ENCODE assay signal across 25 mouse cellular contexts in genomic region chr5:6329611-6330010, GRCm38 (mm10).
DNase-seq lines count a peak whose midpoint lies in the region; ATAC-seq lines count a peak whose summit lies in the region.
"Had no signal": no experiment of that assay in that cellular context is flagged by ENCODE, and none has a peak within 500 bp of the region (broad histone marks: within the 10 kb centered on the region; RNA-seq: fewer than 3 reads in every experiment).

No protein-coding gene starts in this region.

- intact Hi-C loops in gastrocnemius, postnatal 14 days (cut with DNase I; ENCODE audit: low total_unique reads), result no loop called here

- ATAC-seq in neural tube, embryonic 15.5 days (ENCODE audit: low FRiP score), result no peak
- ATAC-seq: activated CD4-positive, CD25-positive, alpha-beta regulatory T cell, adult 4 months; forebrain, embryonic 13.5 days; forebrain, embryonic 16.5 days; hindbrain, embryonic 16.5 days; intestine, embryonic 15.5 days; Patski had no signal

- peak; percentile 10 for DNase-seq in embryo, embryonic 10 days (ENCODE audit: low spot score)
- no peak for DNase-seq in embryo, embryonic 11 days
- DNase-seq in R1 (ENCODE audit: low read depth, low spot score), result peak; percentile 82
- DNase-seq in embryo, embryonic 9.5 days (ENCODE audit: extremely low spot score), result peak; percentile 7
- DNase-seq in frontal cortex, postnatal 10 days (ENCODE audit: low spot score in 2 of 2), result no peak
- no peak for DNase-seq in gastrocnemius, postnatal 14 days
- DNase-seq: adrenal gland, adult 8-10 months; adrenal gland, postnatal 25 days; cerebellum, adult 11-12 months; cerebellum, adult 8-10 months; cerebellum, postnatal 10 days; cerebellum, postnatal 36 days; gastrocnemius, postnatal 10 days; heart, adult 11 months; kidney, adult 11 months had no signal

- H3K4me2 ChIP-seq in neural tube, embryonic 15.5 days, result no peak overlapping the region
- H3K4me2 ChIP-seq: forebrain, embryonic 13.5 days; heart, embryonic 11.5 days; hindbrain, embryonic 13.5 days; intestine, embryonic 15.5 days had no signal

- H3K4me3 ChIP-seq in neural tube, embryonic 15.5 days (replicated peaks), result no peak overlapping the region
- H3K4me3 ChIP-seq: forebrain, embryonic 10.5 days; forebrain, embryonic 13.5 days; hindbrain, embryonic 13.5 days; intestine, embryonic 15.5 days had no signal

- no peaks in the 10 kb centered on the region for H3K9me3 ChIP-seq in neural tube, embryonic 15.5 days (replicated peaks)
- H3K9me3 ChIP-seq: forebrain, embryonic 10.5 days; forebrain, embryonic 13.5 days; hindbrain, embryonic 13.5 days; intestine, embryonic 15.5 days had no signal

- H3K27me3 ChIP-seq in neural tube, embryonic 15.5 days (replicated peaks), result no peaks in the 10 kb centered on the region
- H3K27me3 ChIP-seq: forebrain, embryonic 13.5 days; hindbrain, embryonic 13.5 days; intestine, embryonic 15.5 days; Patski had no signal

- H3K36me3 ChIP-seq in neural tube, embryonic 15.5 days, result no peaks in the 10 kb centered on the region
- H3K36me3 ChIP-seq: forebrain, embryonic 10.5 days; hindbrain, embryonic 13.5 days; intestine, embryonic 15.5 days had no signal

- H3K27ac ChIP-seq in neural tube, embryonic 15.5 days (replicated peaks), result no peak overlapping the region
- H3K27ac ChIP-seq: forebrain, embryonic 10.5 days; forebrain, embryonic 13.5 days; hindbrain, embryonic 13.5 days; intestine, embryonic 15.5 days had no signal

- H3K9ac ChIP-seq in neural tube, embryonic 15.5 days (replicated peaks), result no peak overlapping the region
- H3K9ac ChIP-seq: forebrain, embryonic 13.5 days; hindbrain, embryonic 13.5 days; intestine, embryonic 15.5 days had no signal

- no peaks in the 10 kb centered on the region for H3K4me1 ChIP-seq in neural tube, embryonic 15.5 days
- H3K4me1 ChIP-seq: forebrain, embryonic 10.5 days; forebrain, embryonic 13.5 days; hindbrain, embryonic 13.5 days; intestine, embryonic 15.5 days had no signal

Comparison
In these comparisons a context has a peak if more than half of its experiments do, and no peak if none do; other contexts are left out.
1. DNase-seq: peak in embryo, embryonic 10 days (single experiment), R1 (single experiment) and embryo, embryonic 9.5 days (single experiment); none in embryo, embryonic 11 days (single experiment), frontal cortex, postnatal 10 days (0 of 2) and gastrocnemius, postnatal 14 days (single experiment).